Mouse (Mus musculus) T-helper 17 cell (primary cell): ENCODE data around the gene Fam13a.

Source experiments
- in situ Hi-C, 2 experiments: fragments of 300-600 bp; cut with MboI, MseI; formaldehyde crosslinking; loops; 1 replicate in 1 of 2; 2 replicates in 1 of 2; pipeline ENCODE4 v1.15.1; 2025; ENCODE audit warnings: high pct_unique_total_duplicates in 2 of 2

Gene Fam13a

GRCm38 (mm10) chr6:59024164-59024724 is at the start of gene Fam13a:
Gene Fam13a, minus strand, starts transcription at chr6:59024549.
- in situ Hi-C loops = loop anchor here in 1 of 2 experiments (5.0 kb wide), 1 partner anchor 153 kb away; no protein-coding TSS in a partner anchor

- in situ Hi-C loops = loop anchor here in 1 of 2 experiments (10.0 kb wide), 1 partner anchor 612 kb away; no protein-coding TSS in a partner anchor
Measured at GRCm38 (mm10) chr6:59072096-59073060, 48.0 kb upstream of the Fam13a start.

DNA sequence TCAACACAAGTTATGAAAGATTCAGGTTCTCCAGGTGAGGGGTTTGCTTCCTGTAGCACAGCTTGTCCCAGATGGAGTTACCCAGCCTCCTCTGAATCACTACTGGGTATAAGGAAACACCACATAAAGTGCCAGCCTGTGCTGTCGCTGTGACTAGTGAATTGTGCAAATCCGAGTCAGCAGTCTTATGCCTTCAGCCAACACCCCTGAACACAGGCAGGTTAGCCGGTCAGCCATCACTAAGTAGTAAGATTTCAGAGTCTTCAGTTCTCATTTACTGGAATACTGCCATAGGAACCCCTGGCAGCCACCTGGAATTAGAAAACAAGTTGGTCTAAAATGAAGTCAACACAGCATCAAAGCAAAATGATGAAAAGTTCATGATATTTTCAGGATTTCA is 47.3 kb upstream of the Fam13a start:
- in situ Hi-C loops = loop anchor here in 1 of 2 experiments (10.0 kb wide), 1 partner anchor 613 kb away; no protein-coding TSS in a partner anchor

DNA sequence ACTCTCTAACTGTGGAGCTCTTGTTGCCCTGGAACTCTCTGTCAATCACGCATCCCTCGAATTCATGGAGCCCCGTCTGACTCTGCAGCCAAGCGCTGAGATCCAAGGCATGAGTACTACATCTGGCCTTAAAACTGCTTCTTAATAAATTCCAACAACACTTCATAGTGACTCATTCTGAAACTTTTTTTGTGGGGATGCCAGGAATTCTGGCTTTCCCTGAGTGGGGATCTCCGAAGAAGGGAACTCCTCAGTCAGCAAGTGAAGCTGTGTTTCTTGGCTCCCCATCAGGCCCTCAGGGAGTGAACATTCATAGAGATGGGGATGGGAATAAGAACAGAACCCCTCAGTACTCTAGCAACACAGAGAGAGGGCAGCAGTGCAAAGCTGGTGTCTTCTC is 43.8 kb upstream of the Fam13a start:
- in situ Hi-C loops = no loop called here

- in situ Hi-C loops = no loop called here
Measured at GRCm38 (mm10) chr6:59064440-59064839, 40.1 kb upstream of the Fam13a start.

DNA sequence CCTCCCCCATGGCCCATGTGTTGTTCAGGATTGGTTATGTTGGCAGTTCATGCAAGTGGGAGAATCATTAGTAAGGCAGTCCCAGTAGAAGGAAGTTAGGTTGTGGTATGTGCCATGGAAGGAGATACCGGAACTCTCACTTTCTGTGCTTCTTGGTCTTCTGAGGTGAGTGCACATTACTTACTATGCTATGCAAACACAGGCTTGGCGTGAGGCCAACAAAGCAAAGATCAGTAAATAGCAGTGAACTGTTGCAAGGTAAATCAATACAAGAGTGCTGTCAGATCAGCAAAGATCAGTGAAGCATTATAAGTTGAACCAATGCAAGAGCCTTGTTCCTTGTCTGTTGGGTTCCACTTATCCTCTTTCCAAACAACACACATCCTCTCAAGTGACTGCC is 28.9 kb upstream of the Fam13a start:
- in situ Hi-C loops = no loop called here

- in situ Hi-C loops = no loop called here
Measured at GRCm38 (mm10) chr6:59039719-59040118, 15.4 kb upstream of the Fam13a start.

- in situ Hi-C loops = no loop called here
Measured at GRCm38 (mm10) chr6:59032748-59033147, 8.4 kb upstream of the Fam13a start.

DNA sequence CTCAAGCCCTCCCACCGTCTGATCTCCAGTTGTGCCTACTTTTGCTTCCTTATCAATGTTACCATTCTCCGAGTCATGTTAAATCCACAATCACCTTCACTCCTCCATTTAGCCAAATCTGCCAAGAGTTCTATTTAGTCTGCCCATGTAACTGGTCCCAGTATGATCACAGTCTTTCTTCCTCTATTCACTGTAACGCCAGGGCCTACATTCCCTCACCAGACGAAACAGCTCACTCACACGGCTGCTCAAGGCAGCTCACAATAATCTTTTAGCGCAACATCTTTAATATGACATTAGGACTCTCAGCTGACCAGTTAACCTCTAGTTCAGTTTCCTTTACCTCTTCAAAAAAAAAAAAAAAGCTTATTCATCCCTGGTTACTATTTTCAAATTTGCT is 7.2 kb upstream of the Fam13a start:
- in situ Hi-C loops = no loop called here

- in situ Hi-C loops = no loop called here
Measured at GRCm38 (mm10) chr6:59030667-59031066, 6.3 kb upstream of the Fam13a start.

DNA sequence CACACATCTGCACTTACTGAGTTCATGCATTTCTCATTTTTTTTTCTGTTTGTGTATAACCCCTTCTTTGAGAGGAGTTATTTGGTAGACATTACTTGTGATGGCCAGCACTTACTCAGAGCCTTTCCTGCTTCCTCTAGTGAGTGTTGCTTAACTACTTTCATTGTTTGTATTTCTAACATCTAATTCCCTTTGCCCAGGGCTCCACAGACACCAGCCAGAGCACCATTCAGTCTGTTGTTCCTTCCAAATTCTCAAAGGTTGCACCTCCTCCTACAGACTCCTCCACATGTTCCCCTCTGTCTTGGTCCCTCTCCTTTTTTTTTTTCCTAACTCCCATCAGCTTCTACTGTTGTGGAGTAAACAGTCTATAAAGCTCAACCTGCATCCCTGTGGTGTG is 5.7 kb upstream of the Fam13a start:
- in situ Hi-C loops = no loop called here

GRCm38 (mm10) chr6:59028871-59029270 is 4.5 kb upstream of the Fam13a start:
- in situ Hi-C loops = no loop called here

DNA sequence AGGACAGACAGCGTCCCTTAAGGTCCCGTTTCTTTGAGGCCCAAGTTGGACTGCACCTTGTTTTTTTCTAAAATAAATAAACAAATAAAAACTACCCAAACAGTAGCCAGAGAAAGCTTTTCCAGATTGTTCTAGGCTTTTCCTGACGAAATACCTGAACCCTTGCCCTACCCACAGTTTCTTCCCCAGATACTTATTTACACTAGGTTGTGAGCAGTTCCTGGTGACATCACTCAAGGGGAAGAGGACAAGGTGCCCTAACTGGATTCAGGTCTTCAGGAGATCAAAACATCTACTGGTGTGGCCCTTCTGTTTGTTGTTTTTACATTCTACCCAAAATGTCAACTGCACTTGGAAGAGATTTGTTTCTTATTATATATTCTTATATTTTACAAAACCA is 457 bp upstream of the Fam13a start:
- in situ Hi-C loops = loop anchor here in 1 of 2 experiments (5.0 kb wide), 1 partner anchor 152 kb away; no protein-coding TSS in a partner anchor

DNA sequence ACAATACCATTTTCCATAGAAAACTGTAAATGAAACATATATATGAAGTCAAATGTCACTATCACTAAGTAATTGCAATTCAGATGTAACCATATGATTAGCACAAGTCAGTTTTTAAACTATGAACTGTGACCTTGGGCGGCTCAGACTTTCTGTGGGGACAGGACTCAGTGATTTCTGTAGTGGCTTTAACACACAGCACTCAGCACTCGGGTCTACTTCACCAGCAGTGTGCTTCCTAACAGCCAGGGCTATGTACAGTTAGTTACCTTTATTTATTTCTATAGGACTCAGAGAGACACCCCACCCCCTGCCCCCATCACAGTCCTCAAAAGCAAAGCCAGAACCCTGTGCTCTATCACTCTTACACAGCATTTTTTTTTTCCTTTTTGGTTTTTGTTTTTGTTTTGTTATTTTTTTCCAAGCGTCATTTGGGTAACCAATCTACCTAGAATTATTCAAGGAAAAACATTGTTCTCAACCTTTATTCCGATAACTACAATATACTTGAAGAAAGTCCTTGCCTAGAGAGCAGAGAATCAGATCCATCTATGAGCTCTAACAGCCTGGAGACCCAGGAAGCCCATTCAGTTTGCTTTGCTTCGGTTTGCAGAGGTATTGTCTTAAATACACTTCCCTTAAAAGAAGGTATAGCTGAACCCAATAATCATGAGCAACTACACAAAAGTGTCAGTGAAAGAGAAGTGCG is 740 bp downstream of the Fam13a start:
- in situ Hi-C loops = loop anchor here in 1 of 2 experiments (5.0 kb wide), 1 partner anchor 154 kb away; no protein-coding TSS in a partner anchor

- in situ Hi-C loops = loop anchor here in 1 of 2 experiments (5.0 kb wide), 1 partner anchor 155 kb away; no protein-coding TSS in a partner anchor
Measured at GRCm38 (mm10) chr6:59022621-59023020, 1.7 kb downstream of the Fam13a start.

GRCm38 (mm10) chr6:59020346-59020745 is 4.0 kb downstream of the Fam13a start:
- in situ Hi-C loops = loop anchor here in 1 of 2 experiments (5.0 kb wide), 1 partner anchor 157 kb away; no protein-coding TSS in a partner anchor

GRCm38 (mm10) chr6:59019847-59020246 is 4.5 kb downstream of the Fam13a start:
- in situ Hi-C loops = loop anchor here (5.0 kb wide), 1 partner anchor 157 kb away; no protein-coding TSS in a partner anchor

DNA sequence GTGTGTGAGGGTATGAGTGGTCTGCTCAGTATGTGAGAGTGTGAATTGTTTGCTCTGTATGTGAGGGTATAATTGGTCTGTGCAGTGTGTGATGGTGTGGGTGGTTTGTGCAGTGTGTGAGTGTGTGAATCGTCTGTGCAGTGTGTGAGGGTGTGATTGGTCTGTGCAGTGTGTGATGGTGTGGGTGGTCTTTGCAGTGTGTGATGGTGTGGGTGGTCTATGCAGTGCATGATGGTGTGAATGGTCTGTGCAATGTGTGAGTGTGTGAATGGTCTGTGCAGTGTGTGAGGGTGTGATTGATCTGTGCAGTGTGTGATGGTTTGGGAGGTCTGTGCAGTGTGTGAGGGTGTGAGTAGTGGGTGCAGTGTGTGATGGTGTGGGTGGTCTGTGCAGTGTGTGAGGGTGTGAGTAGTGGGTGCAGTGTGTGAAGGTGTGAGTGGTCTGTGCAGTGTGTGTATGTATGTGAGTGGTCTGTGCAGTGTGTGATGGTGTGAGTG is 8.0 kb downstream of the Fam13a start:
- in situ Hi-C loops = loop anchor here in 1 of 2 experiments (5.0 kb wide), 1 partner anchor 161 kb away; no protein-coding TSS in a partner anchor

DNA sequence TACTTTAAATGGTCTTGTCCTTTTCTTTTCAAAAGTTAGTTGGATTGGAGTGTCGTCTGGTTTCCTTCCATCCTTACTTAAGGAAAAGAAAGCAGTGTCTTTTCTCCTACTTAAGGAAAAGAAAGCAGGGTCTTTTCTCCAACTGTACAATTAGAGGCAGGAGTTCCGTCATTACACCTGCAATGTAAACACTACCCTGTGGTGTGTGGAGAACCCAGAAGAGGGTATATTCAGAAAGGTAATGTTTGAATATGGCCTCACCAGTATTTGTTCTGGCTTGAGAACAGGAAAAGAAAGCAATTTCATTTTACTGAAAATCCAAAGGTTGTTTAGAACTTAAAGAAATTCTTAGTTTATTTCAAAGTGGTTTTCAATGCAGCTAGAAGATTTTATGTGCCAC is 9.6 kb downstream of the Fam13a start:
- in situ Hi-C loops = loop anchor here in 1 of 2 experiments (5.0 kb wide), 1 partner anchor 163 kb away; no protein-coding TSS in a partner anchor

DNA sequence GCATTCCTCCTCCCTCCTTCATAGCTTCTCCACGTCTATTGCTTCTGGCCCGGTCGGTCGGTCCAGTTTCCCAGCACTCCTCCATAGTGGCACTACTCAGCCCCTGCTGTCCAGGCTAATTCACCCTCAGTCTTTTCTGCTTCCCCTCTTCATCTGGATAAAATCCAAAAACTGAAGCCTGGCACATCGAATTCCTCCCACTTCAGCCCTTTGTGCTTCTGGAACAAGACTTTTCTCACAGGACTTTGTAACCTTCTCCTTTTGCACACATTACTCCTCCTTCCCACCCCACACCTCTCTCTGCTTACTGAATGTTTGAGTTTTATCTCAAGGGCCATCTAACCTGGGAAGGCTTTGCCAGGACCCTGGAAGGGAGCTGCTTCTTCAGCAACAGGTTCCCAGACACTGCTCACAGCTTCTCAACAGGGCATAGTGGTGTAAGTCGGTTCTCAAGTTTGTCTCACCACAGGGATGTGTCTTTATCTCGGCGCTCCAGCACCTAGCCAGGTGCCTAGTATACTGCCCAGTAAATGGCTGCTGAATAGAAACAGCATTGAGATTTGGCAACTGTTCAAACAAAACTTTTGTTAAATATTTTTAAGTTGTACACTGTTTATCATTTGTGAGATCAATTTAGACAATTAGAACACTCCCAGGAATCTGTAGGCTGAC is 10.1 kb downstream of the Fam13a start:
- in situ Hi-C loops = no loop called here

DNA sequence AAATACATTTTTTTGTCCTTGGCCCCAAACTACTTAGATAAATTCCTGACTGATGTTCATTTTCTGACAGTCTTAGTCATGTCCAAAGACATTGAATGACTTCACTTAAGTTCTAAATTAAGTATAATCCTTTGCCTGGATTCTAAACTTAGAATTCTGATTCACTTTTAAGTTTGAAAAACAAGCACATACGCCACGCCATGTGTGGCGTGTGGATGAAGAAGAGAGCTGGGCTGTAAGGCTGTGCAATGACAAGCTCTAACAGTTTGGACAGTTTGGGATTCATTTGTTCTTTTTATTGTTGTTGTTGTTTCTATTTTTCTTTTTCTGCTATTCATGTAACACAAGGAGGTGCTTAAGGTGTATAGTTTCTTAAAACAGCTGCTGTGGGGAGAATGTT is 13.6 kb downstream of the Fam13a start:
- in situ Hi-C loops = no loop called here
